Mouse (Mus musculus) neural tube, embryonic 14.5 days (tissue): ENCODE measurements around the gene Upp2. TPM values are rescaled to one million over a fixed set of nuclear protein-coding genes. Genes with fewer than 3 reads are reported as not detected.

ENCODE experiments used
- ATAC-seq: fragments of 200-750 bp; cut with Nextera tagmentation; 2 replicates; pipeline ENCODE4 v1.8.0; 2017; ENCODE audit warnings: low read depth, mild to moderate bottlenecking, moderate TSS enrichment, moderate library complexity
- H3K27ac ChIP-seq: fragments of 300-500 bp; sonication (generic); 2 replicates; pipeline ENCODE4 v1.5.1; 2014; ENCODE audit warnings: low read depth, mild to moderate bottlenecking, control low read depth, low read length, moderate library complexity, mixed read lengths
- H3K27me3 ChIP-seq: fragments of 300-500 bp; sonication (generic); 2 replicates; pipeline ENCODE4 v1.6.1; 2014; ENCODE audit warnings: low read length; ENCODE audit not compliant: control insufficient read depth, insufficient read depth
- H3K36me3 ChIP-seq: fragments of 300-500 bp; sonication (generic); 2 replicates; pipeline ENCODE4 v1.6.1; 2014; ENCODE audit warnings: low read length, mixed read lengths; ENCODE audit not compliant: control insufficient read depth, insufficient read depth
- H3K4me1 ChIP-seq: fragments of 300-500 bp; sonication (generic); 2 replicates; pipeline ENCODE4 v1.6.1; 2014; ENCODE audit warnings: low read length; ENCODE audit not compliant: control insufficient read depth, insufficient read depth
- H3K4me2 ChIP-seq: fragments of 300-500 bp; sonication (generic); 2 replicates; pipeline ENCODE4 v1.6.1; 2014; ENCODE audit warnings: mild to moderate bottlenecking, low read depth, low read length, control low read depth
- H3K4me3 ChIP-seq: fragments of 300-500 bp; sonication (generic); 2 replicates; pipeline ENCODE4 v1.5.1; 2014; ENCODE audit warnings: low read depth, low read length, control low read depth, mixed read lengths
- H3K9ac ChIP-seq: fragments of 300-500 bp; sonication (generic); replicated peaks from 2 replicates; pipeline ENCODE4 v1.6.1; 2014; ENCODE audit warnings: low read depth, mild to moderate bottlenecking, control low read depth, low read length, mixed read lengths
- H3K9me3 ChIP-seq: fragments of 300-500 bp; sonication (generic); 2 replicates; pipeline ENCODE4 v1.6.1; 2016; ENCODE audit warnings: low read length; ENCODE audit not compliant: control insufficient read depth
- WGBS: fragments of 180-500 bp; shearing (Covaris S2); extraction: QIAGEN DNeasy Blood & Tissue Kit; methylation state at CpG from one replicate; pipeline ENCODE4 v1.1.7; 2014; 5-methylcytosine and 5-hydroxymethylcytosine counted together
- polyA plus RNA-seq: library from polyadenylated mRNA; unstranded; fragments of >200 nt; fragmentation: Nextera tagmentation; extraction: Ambion mirVana; gene quantifications from 2 replicates; pipeline ENCODE4 v1.2.1, GENCODE M21; 2014

The Upp2 gene
- polyA plus RNA-seq, 1 experiment from 2014 or later, result 16.4 TPM

- H3K9me3 ChIP-seq, result no peaks in the 10 kb centered on the region
- no peak overlapping the region for H3K4me3 ChIP-seq
- H3K36me3 ChIP-seq, result no peaks in the 10 kb centered on the region
- H3K4me2 ChIP-seq, result no peak overlapping the region
- no peaks in the 10 kb centered on the region for H3K4me1 ChIP-seq
- ATAC-seq, result peak; percentile 53; the same call in 1 of the 2 replicates
- no peak overlapping the region for H3K9ac ChIP-seq
- H3K27ac ChIP-seq, result no peak overlapping the region
- 97% methylated on average over 1 of the region's 1 CpGs for WGBS
- no peaks in the 10 kb centered on the region for H3K27me3 ChIP-seq
Observed at GRCm38 (mm10) chr2:58590055-58590454, 23.0 kb downstream of the Upp2 start.

GRCm38 (mm10) chr2:58595350-58595749 lies 28.3 kb downstream of the Upp2 start:
- Histone ChIP-seq H3K4me1 (no peaks in the 10 kb centered on the region), H3K9ac (no peak overlapping the region), H3K4me3 (no peak overlapping the region), H3K27me3 (no peaks in the 10 kb centered on the region), H3K4me2 (no peak overlapping the region), H3K9me3 (no peaks in the 10 kb centered on the region), H3K27ac (no peak overlapping the region), H3K36me3 (no peaks in the 10 kb centered on the region)
- 77% methylated on average over 9 of the region's 9 CpGs for WGBS
- ATAC-seq, result no peak

GRCm38 (mm10) chr2:58596774-58597342 lies 29.8 kb downstream of the Upp2 start:
- Histone ChIP-seq H3K4me1 (no peaks in the 10 kb centered on the region), H3K4me2 (no peak overlapping the region), H3K9me3 (no peaks in the 10 kb centered on the region), H3K36me3 (no peaks in the 10 kb centered on the region), H3K9ac (no peak overlapping the region), H3K4me3 (no peak overlapping the region), H3K27me3 (no peaks in the 10 kb centered on the region), H3K27ac (no peak overlapping the region)
- ATAC-seq, result no peak
- WGBS, result 83% methylated on average over 17 of the region's 17 CpGs

- WGBS, result 85% methylated on average over 3 of the region's 3 CpGs
- Histone ChIP-seq H3K27ac (no peak overlapping the region), H3K9ac (no peak overlapping the region), H3K4me3 (no peak overlapping the region), H3K4me2 (no peak overlapping the region), H3K36me3 (no peaks in the 10 kb centered on the region), H3K4me1 (no peaks in the 10 kb centered on the region), H3K9me3 (no peaks in the 10 kb centered on the region), H3K27me3 (no peaks in the 10 kb centered on the region)
- no peak for ATAC-seq
Observed at GRCm38 (mm10) chr2:58597556-58597955, 30.5 kb downstream of the Upp2 start.

GRCm38 (mm10) chr2:58599639-58600038 lies 32.5 kb downstream of the Upp2 start:
- Histone ChIP-seq H3K4me1 (no peaks in the 10 kb centered on the region), H3K4me2 (no peak overlapping the region), H3K9ac (no peak overlapping the region), H3K36me3 (no peaks in the 10 kb centered on the region), H3K4me3 (no peak overlapping the region), H3K9me3 (no peaks in the 10 kb centered on the region), H3K27me3 (no peaks in the 10 kb centered on the region), H3K27ac (no peak overlapping the region)
- no peak for ATAC-seq
- WGBS, result 94% methylated on average over 6 of the region's 6 CpGs

GRCm38 (mm10) chr2:58601382-58601781 lies 34.3 kb downstream of the Upp2 start:
- no peaks in the 10 kb centered on the region for H3K36me3 ChIP-seq
- no peak overlapping the region for H3K9ac ChIP-seq
- H3K27ac ChIP-seq, result no peak overlapping the region
- no peak overlapping the region for H3K4me2 ChIP-seq
- no peaks in the 10 kb centered on the region for H3K4me1 ChIP-seq
- WGBS, result 87% methylated on average over 4 of the region's 4 CpGs
- H3K4me3 ChIP-seq, result no peak overlapping the region
- no peaks in the 10 kb centered on the region for H3K9me3 ChIP-seq
- ATAC-seq, result no peak
- H3K27me3 ChIP-seq, result no peaks in the 10 kb centered on the region

- no peak for ATAC-seq
Observed at GRCm38 (mm10) chr2:58603379-58603778, 36.3 kb downstream of the Upp2 start.

GRCm38 (mm10) chr2:58604791-58605190 lies 37.7 kb downstream of the Upp2 start:
- H3K27me3 ChIP-seq, result no peaks in the 10 kb centered on the region
- no peak overlapping the region for H3K27ac ChIP-seq
- H3K9me3 ChIP-seq, result no peaks in the 10 kb centered on the region
- H3K36me3 ChIP-seq, result no peaks in the 10 kb centered on the region
- H3K9ac ChIP-seq, result no peak overlapping the region
- no peak for ATAC-seq
- H3K4me2 ChIP-seq, result no peak overlapping the region
- no peak overlapping the region for H3K4me3 ChIP-seq
- 90% methylated on average over 3 of the region's 3 CpGs for WGBS
- H3K4me1 ChIP-seq, result no peaks in the 10 kb centered on the region

More at GRCm38 (mm10) chr2:58603379-58603778, 36.3 kb downstream of the Upp2 start:
- H3K27me3 ChIP-seq, result no peaks in the 10 kb centered on the region
- no peaks in the 10 kb centered on the region for H3K4me1 ChIP-seq
- H3K9ac ChIP-seq, result no peak overlapping the region
- H3K9me3 ChIP-seq, result no peaks in the 10 kb centered on the region
- WGBS, result 85% methylated on average over 3 of the region's 3 CpGs
- no peak overlapping the region for H3K4me3 ChIP-seq
- H3K4me2 ChIP-seq, result no peak overlapping the region
- H3K36me3 ChIP-seq, result no peaks in the 10 kb centered on the region
- no peak overlapping the region for H3K27ac ChIP-seq

- ATAC-seq, result no peak
- Histone ChIP-seq H3K27ac (no peak overlapping the region), H3K27me3 (no peaks in the 10 kb centered on the region), H3K4me1 (no peaks in the 10 kb centered on the region), H3K9ac (no peak overlapping the region), H3K4me2 (no peak overlapping the region), H3K36me3 (no peaks in the 10 kb centered on the region), H3K9me3 (no peaks in the 10 kb centered on the region), H3K4me3 (no peak overlapping the region)
- WGBS, result 91% methylated on average over 3 of the region's 3 CpGs
Observed at GRCm38 (mm10) chr2:58613720-58614119, 46.6 kb downstream of the Upp2 start.
